Mouse (Mus musculus): ENCODE data around the gene Mrps21.
"Not testable (repeated sequence)": the region's sequence is repeated elsewhere in the genome, so short reads cannot be mapped to it uniquely, and the experiment has no call there.

- not testable (repeated sequence) for TF ChIP-seq CTCF (IDR thresholded peaks at IDR 0.05; ENCODE audit: control insufficient read depth, insufficient read depth, low read length); POLR2A (IDR thresholded peaks at IDR 0.05; ENCODE audit: borderline replicate concordance, control insufficient read depth, low read depth, low read length)
These were observed 24.2 kb upstream of the Mrps21 start for GRCm38 (mm10) chr3:95895501-95895900.

Data from bone marrow, adult 2 months (tissue).